Mouse (Mus musculus): ENCODE results near the gene Trim62.
A peak's percentile ranks its signal among the peaks of the same experiment; 100 is the strongest.

Trim62 gene

GRCm38 (mm10) chr4:128912085-128912484 lies 28.7 kb downstream of the Trim62 start:
- no peak for DNase-seq

GRCm38 (mm10) chr4:128913794-128914193 lies 30.4 kb downstream of the Trim62 start:
- DNase-seq, result peak; percentile 65

GRCm38 (mm10) chr4:128917119-128917518 lies 33.7 kb downstream of the Trim62 start:
- DNase-seq, result no peak

GRCm38 (mm10) chr4:128917756-128918155 lies 34.4 kb downstream of the Trim62 start:
- no peak for DNase-seq

GRCm38 (mm10) chr4:128918187-128918586 lies 34.8 kb downstream of the Trim62 start:
- no peak for DNase-seq

DNA sequence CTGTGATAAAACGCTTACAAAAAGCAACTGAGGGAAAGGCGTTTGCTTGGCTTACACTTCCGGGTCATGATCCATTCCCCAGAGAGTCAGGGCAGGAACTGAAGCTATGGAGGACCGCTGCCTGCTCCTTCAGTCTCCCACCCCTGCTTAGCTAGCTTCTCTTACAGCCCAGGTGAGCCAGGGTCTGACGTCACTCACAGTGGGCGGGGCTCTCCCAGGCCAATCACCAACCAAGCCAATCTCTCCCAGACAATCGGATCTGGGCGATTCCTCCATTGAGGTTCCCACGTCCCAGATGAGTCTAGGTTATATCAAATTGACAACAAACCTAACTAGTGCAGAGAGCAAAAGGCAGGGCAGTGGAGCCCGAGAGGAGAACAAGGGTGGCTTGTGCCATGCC lies 35.7 kb downstream of the Trim62 start:
- DNase-seq, result no peak

DNA sequence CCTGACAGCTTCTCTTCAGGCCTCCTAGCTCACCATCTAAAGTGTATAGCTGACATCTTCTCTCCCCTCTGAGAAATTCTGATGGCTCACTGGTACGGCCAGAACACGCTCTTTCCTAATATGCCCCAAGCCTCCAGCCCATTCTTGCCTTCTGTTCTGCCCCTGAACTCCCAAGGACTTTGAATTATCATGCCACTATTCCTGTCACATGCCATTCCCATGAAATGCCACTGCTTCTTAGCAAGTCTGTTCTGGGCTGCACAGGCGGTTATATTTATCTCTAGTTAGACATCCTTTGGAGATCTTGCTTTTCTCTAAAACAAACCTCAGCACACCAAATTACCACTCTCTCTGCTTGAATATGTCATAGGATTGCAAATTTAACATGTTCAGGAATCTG lies 40.2 kb downstream of the Trim62 start:
- DNase-seq, result no peak

GRCm38 (mm10) chr4:128924841-128925606 lies 41.6 kb downstream of the Trim62 start:
- DNase-seq, result peak; percentile 96

GRCm38 (mm10) chr4:128932783-128933182 lies 49.4 kb downstream of the Trim62 start:
- no peak for DNase-seq

DNA sequence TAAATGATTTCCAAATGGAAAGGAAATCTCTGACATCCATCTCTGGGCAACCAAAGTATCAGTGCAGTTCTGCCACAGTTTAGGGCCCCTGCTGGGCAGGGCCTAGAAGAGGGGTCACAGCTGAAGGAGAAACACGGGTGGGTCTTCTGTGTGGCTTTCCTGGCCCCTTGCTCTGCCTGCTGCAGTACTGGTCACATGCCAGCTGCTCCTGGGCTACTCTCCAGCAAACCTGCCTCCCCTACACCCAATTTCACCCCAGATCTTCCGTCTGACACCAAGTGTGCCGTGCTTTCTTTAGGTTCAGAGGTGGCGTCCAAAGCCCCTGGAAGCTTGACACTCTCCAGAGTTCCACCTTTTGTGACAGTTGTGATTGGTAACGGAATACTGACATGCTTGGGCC lies 52.2 kb downstream of the Trim62 start:
- no peak for DNase-seq

- DNase-seq, result no peak
These were observed 59.0 kb downstream of the Trim62 start for GRCm38 (mm10) chr4:128942346-128942745.

DNA sequence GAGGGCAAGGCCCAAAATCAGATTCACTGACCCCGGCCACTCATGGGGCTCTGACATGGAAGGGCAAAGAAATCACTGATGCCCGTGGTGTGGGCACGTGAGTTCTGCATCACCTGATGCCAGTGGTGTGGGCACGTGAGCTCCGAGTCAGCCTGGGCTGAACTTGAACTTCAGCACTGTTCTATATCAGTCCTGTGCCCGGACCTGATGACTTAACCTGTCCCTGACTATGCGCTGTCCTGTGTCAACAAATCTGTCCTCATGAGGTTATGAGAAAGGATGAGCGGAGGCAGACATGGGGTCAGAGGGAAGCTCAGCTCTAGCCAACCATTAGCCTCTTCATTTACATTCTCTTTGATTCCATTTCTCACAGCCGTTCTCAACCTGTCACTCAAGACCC lies 63.4 kb downstream of the Trim62 start:
- no peak for DNase-seq

GRCm38 (mm10) chr4:128947326-128947933 lies 64.0 kb downstream of the Trim62 start:
- no peak for DNase-seq

- DNase-seq, result peak; percentile 74
These were observed 64.8 kb downstream of the Trim62 start for GRCm38 (mm10) chr4:128948137-128948674.

- peak; percentile 38 for DNase-seq
These were observed 66.2 kb downstream of the Trim62 start for GRCm38 (mm10) chr4:128949470-128950005.

DNA sequence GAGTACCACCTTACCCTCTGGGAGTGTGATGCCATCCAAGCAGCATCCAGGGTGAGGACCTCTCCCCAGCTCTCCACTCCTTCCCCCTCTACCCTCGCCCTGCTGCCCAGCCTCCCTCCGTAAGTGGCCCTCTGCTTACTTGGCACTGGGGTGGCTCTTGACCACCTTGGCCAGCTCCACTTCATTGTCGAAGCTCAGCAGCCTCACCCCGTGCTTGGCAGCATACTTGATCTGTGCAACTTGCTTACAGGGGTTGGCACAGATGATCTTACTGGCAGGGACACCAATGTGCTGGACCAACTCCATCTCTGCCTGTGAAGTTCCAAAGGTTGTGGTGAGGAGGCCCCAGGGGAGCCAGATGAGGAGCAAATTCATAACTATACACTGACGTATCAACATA lies 67.1 kb downstream of the Trim62 start:
- DNase-seq, result no peak

GRCm38 (mm10) chr4:128953851-128954250 lies 70.5 kb downstream of the Trim62 start:
- no peak for DNase-seq

DNA sequence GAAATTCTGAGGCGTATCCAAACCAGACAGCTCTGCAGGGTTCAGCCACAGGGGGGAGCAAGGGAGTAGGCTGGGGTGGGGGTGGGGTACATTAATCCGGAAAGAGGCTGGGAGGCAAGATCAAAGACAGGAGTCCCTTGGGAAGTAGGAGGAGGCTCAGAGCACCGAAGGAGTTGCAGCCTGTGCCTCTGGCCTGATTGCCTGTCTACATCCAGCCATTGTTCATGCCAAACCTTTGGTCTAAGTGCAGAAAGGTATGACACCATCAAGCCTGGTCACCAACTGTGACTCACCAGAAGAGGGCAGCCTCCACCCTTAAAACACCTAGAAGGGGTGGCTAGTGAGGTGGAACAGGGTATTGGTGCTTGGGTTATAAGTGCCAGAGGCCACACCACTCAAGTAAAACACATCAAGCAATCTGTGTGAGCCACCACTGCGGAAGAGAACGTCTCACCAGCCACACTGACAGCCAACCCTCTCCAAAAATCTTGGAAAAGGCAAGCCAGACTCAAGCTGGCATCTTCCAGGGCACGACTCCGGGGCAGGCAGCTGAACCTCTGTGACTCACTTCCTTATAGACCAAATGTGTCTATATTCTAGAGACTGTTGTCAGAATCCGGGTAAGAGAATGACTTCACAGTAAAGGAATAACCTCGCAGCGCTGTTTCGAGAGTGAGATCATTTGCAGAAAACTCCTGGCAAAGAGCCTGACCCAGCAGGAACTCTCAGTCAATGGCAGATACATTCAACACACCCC lies 74.0 kb downstream of the Trim62 start:
- peak; percentile 67 for DNase-seq

DNA sequence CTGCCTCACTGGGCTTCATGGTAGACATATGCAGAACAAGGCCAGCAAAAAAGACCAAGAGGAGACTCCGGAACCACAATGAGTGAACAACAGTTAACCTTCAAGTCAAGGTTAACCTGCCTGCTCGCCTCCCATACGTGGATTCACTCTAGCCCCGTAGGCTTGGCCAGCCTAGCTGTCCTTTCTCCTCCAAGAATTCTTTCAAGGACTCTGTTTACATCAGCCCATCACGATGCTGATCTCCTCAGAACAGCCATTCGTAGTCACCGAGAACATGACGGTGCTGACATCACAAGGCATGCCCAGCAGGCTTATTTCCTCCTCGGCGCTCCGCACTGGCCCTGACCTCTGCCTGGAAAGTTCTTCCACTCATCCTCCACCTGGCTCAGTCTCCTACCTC lies 74.8 kb downstream of the Trim62 start:
- no peak for DNase-seq

DNA sequence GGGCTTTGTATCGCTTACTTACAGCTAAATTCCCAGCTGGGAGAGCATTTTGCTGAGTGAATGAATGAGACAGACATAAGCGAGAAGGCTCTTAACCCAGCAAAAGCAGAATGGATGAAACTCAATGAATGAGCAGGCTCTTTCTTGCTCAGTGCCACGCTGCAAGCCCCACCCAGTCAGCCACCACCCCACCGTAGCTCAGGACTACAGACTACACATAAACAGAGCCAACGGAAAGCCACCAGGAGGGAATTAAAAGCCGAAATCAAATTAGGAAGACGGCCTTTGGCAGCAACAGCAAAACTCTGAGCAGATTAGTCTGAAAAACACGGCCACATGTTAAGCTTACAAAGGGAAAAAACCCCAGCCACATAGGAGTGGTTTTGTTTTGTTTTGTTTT lies 75.5 kb downstream of the Trim62 start:
- DNase-seq, result no peak

- DNase-seq, result no peak
These were observed 76.3 kb downstream of the Trim62 start for GRCm38 (mm10) chr4:128959676-128960075.
